Mouse (Mus musculus) thymus, adult 2 months (tissue): Measurements from ENCODE around the gene D430042O09Rik.

Experiments
- CTCF ChIP-seq: fragments of 200-500 bp; IDR thresholded peaks from 2 replicates; pipeline ENCODE4 v1.5.1; 2012; ENCODE audit warnings: mild to moderate bottlenecking, control low read depth, low read length, moderate library complexity, borderline replicate concordance; ENCODE audit not compliant: control insufficient read depth, poor library complexity, insufficient read depth; ENCODE audit errors: extremely low read depth
- POLR2A ChIP-seq: fragments of 200-500 bp; IDR thresholded peaks from 2 replicates; pipeline ENCODE4 v1.6.1; 2012; ENCODE audit warnings: mild to moderate bottlenecking, low read length, control low read depth, moderate library complexity; ENCODE audit not compliant: control insufficient read depth, poor library complexity, insufficient read depth; ENCODE audit errors: extremely low read depth

- TF ChIP-seq CTCF = no peak
- no peak for TF ChIP-seq POLR2A
Measured at GRCm38 (mm10) chr7:125865234-125865633, 157.5 kb downstream of the D430042O09Rik start.
